Mouse (Mus musculus) layer of hippocampus, postnatal 10 days (tissue): Measurements from ENCODE around the gene Abcb4. TPM values are rescaled to one million over a fixed set of nuclear protein-coding genes. Genes with fewer than 3 reads are reported as not detected.
"Not testable (repeated sequence)": the region's sequence is repeated elsewhere in the genome, so short reads cannot be mapped to it uniquely, and the experiment has no call there.

Experiments used
- DNase-seq, 2 experiments: peaks; one replicate each; pipeline ENCODE4 v3.0.0; 2021; ENCODE audit warnings: low spot score in 2 of 2
- total RNA-seq, 2 experiments: library from RNA; stranded (reverse); gene quantifications; 2 replicates each; pipeline ENCODE4 v1.2.3; 2021

Gene Abcb4
- total RNA-seq, 2 experiments from 2014 or later, result 4.2 to 5.4 TPM

- no peak for DNase-seq
Observed at GRCm38 (mm10) chr5:8904539-8904938, 11.0 kb downstream of the Abcb4 start.

GRCm38 (mm10) chr5:8911567-8912198 lies 18.2 kb downstream of the Abcb4 start:
- DNase-seq, result no peak

GRCm38 (mm10) chr5:8916400-8916799 lies 22.9 kb downstream of the Abcb4 start:
- no peak for DNase-seq

GRCm38 (mm10) chr5:8917069-8917468 lies 23.6 kb downstream of the Abcb4 start:
- no peak for DNase-seq

- DNase-seq, result no peak
Observed at GRCm38 (mm10) chr5:8928440-8928839, 34.9 kb downstream of the Abcb4 start.

GRCm38 (mm10) chr5:8937965-8938364 lies 44.4 kb downstream of the Abcb4 start:
- DNase-seq, result no peak

- DNase-seq, result not testable (repeated sequence)
Observed at GRCm38 (mm10) chr5:8941266-8941665, 47.7 kb downstream of the Abcb4 start.

- DNase-seq, result no peak
Observed at GRCm38 (mm10) chr5:8943836-8944235, 50.3 kb downstream of the Abcb4 start.

GRCm38 (mm10) chr5:8947423-8948110 lies 54.0 kb downstream of the Abcb4 start:
- no peak for DNase-seq

- DNase-seq, result no peak
Observed at GRCm38 (mm10) chr5:8953660-8954059, 60.1 kb downstream of the Abcb4 start.

GRCm38 (mm10) chr5:8955544-8955943 lies 62.0 kb downstream of the Abcb4 start:
- no peak for DNase-seq

- no peak for DNase-seq
Observed at GRCm38 (mm10) chr5:8960534-8960933, 67.0 kb downstream of the Abcb4 start.

- no peak for DNase-seq
Observed at GRCm38 (mm10) chr5:8964487-8964886, 71.0 kb downstream of the Abcb4 start.

GRCm38 (mm10) chr5:8970694-8971093 lies 77.2 kb downstream of the Abcb4 start:
- no peak for DNase-seq

GRCm38 (mm10) chr5:8972355-8972754 lies 78.8 kb downstream of the Abcb4 start:
- DNase-seq, result no peak

- no peak for DNase-seq
Observed at GRCm38 (mm10) chr5:8974721-8975120, 81.2 kb downstream of the Abcb4 start.

GRCm38 (mm10) chr5:8985470-8985869 lies 92.0 kb downstream of the Abcb4 start:
- DNase-seq, result no peak

- DNase-seq, result no peak
Observed at GRCm38 (mm10) chr5:8987925-8988324, 94.4 kb downstream of the Abcb4 start.

GRCm38 (mm10) chr5:8990526-8990925 lies 97.0 kb downstream of the Abcb4 start:
- DNase-seq, result no peak

GRCm38 (mm10) chr5:8991626-8992025 lies 98.1 kb downstream of the Abcb4 start:
- DNase-seq, result no peak

GRCm38 (mm10) chr5:8995966-8996685 lies 102.6 kb downstream of the Abcb4 start:
- DNase-seq, result peak in 1 of 2 experiments; percentile 4
